Comparison of ENCODE assay signal across 8 mouse cellular contexts in the genomic region with DNA sequence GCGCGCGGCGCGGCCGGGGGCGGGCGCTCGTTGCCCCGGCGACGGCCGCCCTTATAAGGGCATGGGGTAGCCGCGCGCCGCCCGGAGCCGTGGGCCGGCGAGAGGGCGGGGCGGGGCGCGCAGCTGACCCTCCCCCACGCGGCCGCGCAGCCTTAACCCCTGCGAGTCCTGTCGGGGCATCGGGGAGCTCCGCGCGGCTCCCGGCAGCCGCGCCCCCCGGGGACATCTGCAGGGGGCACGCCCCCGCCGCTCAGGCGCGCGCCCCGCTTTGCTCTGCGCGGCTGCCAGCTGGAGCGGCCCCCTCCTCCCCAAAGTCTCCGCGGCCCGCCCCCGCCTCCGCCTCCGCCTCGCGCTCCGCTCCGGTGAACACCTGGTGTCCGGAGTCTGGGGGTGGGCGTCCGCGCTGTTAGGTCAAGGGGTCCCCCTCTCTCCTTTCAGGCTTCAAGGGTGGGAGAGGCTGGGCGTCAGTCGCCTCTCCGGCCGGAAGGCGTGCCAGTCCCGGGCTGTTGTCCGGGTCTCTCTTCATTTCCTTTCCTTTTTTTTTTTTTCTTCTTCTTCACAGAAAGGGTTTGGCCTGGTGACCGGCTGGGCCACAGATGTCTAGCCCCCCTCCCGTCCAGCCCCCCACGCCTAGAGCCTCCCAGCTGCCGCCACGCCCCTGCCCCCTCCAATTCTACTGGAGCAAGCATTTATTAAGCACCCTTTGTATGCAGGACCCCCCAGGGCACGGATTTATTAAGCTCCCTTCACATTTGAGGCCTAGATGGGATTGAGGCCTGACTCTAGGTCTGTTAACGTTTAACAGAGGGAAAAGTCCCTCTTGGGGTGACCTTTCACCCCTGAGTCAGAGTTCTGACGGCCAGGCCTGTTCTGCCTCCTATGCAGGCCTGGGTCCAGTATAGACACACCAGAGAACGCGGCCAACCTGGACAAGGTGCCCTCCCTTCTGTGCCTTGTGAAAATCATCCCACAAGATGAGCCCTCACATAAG. TPM values are rescaled to one million over a fixed set of nuclear protein-coding genes. Genes with fewer than 3 reads are reported as not detected.
DNase-seq lines count a peak whose midpoint lies in the region; ATAC-seq lines count a peak whose summit lies in the region.

No protein-coding gene starts in this region.

- no peaks in the 10 kb centered on the region for H3K27me3 ChIP-seq in hindbrain, embryonic 15.5 days
- peaks cover 54% of the 10 kb centered on the region for H3K27me3 ChIP-seq in megakaryocyte, embryonic 14.5 days (replicated peaks)

- H3K9me3 ChIP-seq in hindbrain, embryonic 15.5 days: no peaks in the 10 kb centered on the region
- H3K9me3 ChIP-seq in megakaryocyte, embryonic 14.5 days: no peaks in the 10 kb centered on the region

- intact Hi-C loops in left cerebral cortex, postnatal 10 days (cut with DNase I): no loop called here

- H3K4me2 ChIP-seq in hindbrain, embryonic 15.5 days: peak overlapping the region; percentile 100

- DNase-seq in MN1 (ENCODE audit: low spot score): peak; percentile 92
- peak; percentile 45 for DNase-seq in cerebellum, adult 8-10 months
- peak; percentile 76 to 79 for DNase-seq in frontal cortex, postnatal 10 days (ENCODE audit: low spot score in 2 of 2)
- peak; percentile 67 to 92 for DNase-seq in left cerebral cortex, postnatal 10 days (ENCODE audit: extremely low spot score in 1 of 2, low spot score in 2 of 2)
- peak; percentile 88 to 89 for DNase-seq in right cerebral cortex, postnatal 10 days (ENCODE audit: low spot score in 2 of 2)
- peak; percentile 83 to 88 for DNase-seq in urinary bladder, postnatal 36 days (ENCODE audit: low spot score in 2 of 2)

- 2% methylated on average over 41 of the region's 80 CpGs for WGBS in hindbrain, embryonic 15.5 days

- H3K4me1 ChIP-seq in hindbrain, embryonic 15.5 days (replicated peaks): peaks cover 42% of the 10 kb centered on the region
- H3K4me1 ChIP-seq in megakaryocyte, embryonic 14.5 days: peaks cover 31% of the 10 kb centered on the region

- H3K27ac ChIP-seq in hindbrain, embryonic 15.5 days (replicated peaks): peak overlapping the region; percentile 82

- peak; percentile 88 for ATAC-seq in hindbrain, embryonic 15.5 days (ENCODE audit: low FRiP score, low read depth)

- H3K9ac ChIP-seq in hindbrain, embryonic 15.5 days: peak overlapping the region; percentile 74

- 0 out of 2 replicates have a peak, but pooled peaks cover 4% of the 10 kb centered on the region for H3K36me3 ChIP-seq in hindbrain, embryonic 15.5 days
- H3K36me3 ChIP-seq in megakaryocyte, embryonic 14.5 days (replicated peaks; ENCODE audit: low read length): peaks cover 10% of the 10 kb centered on the region

- peak overlapping the region; percentile 83 for H3K4me3 ChIP-seq in hindbrain, embryonic 15.5 days
- H3K4me3 ChIP-seq in megakaryocyte, embryonic 14.5 days (replicated peaks): peak overlapping the region; percentile 94

RNA-seq across cellular contexts. Expression of a gene that starts 0.5 kb away (rescaled TPM):
- 29.3 and 31.4 TPM in 2 replicates for polyA plus RNA-seq in hindbrain, embryonic 15.5 days (2015; fragmentation: Nextera tagmentation; extraction: Ambion mirVana)
- 10 to 100 TPM; 21.9 to 26.2 TPM for total RNA-seq in left cerebral cortex, postnatal 10 days (2021)
- 20.8 and 45.4 TPM in 2 replicates for polyA plus RNA-seq in megakaryocyte, embryonic 14.5 days (2012; ENCODE audit: insufficient read depth, low replicate concordance)

RNA-seq across cellular contexts. Expression of a gene that starts 11.2 kb away (rescaled TPM):
- 6.6 and 7.4 TPM in 2 replicates for polyA plus RNA-seq in hindbrain, embryonic 15.5 days (2015; fragmentation: Nextera tagmentation; extraction: Ambion mirVana)
- 10 to 100 TPM; 17.1 to 21.3 TPM for total RNA-seq in left cerebral cortex, postnatal 10 days (2021)
- polyA plus RNA-seq in megakaryocyte, embryonic 14.5 days (2012; ENCODE audit: insufficient read depth, low replicate concordance): 79.6 and 103 TPM in 2 replicates

RNA-seq across cellular contexts. Expression of a gene that starts 13.3 kb away (rescaled TPM):
- 7.6 and 7.7 TPM in 2 replicates for polyA plus RNA-seq in hindbrain, embryonic 15.5 days (2015; fragmentation: Nextera tagmentation; extraction: Ambion mirVana)
- 1 to 10 TPM; 5.0 to 5.9 TPM for total RNA-seq in left cerebral cortex, postnatal 10 days (2021)
- polyA plus RNA-seq in megakaryocyte, embryonic 14.5 days (2012; ENCODE audit: insufficient read depth, low replicate concordance): 0.06 TPM in 1 of 2 replicates, not detected in the other

RNA-seq across cellular contexts. Expression of a gene that starts 14.4 kb away (rescaled TPM):
- polyA plus RNA-seq in hindbrain, embryonic 15.5 days (2015; fragmentation: Nextera tagmentation; extraction: Ambion mirVana): 96.4 and 99.4 TPM in 2 replicates
- 10 to 100 TPM; 73.4 to 86.2 TPM for total RNA-seq in left cerebral cortex, postnatal 10 days (2021)
- polyA plus RNA-seq in megakaryocyte, embryonic 14.5 days (2012; ENCODE audit: insufficient read depth, low replicate concordance): 62.3 and 94.3 TPM in 2 replicates

RNA-seq across cellular contexts. Expression of a gene that starts 15.6 kb away (rescaled TPM):
- polyA plus RNA-seq in hindbrain, embryonic 15.5 days (2015; fragmentation: Nextera tagmentation; extraction: Ambion mirVana): 113 TPM in 2 replicates
- 100 to 1,000 TPM in 1 of 2 experiments, 10 to 100 TPM in 1; 97.6 to 103 TPM for total RNA-seq in left cerebral cortex, postnatal 10 days (2021)
- polyA plus RNA-seq in megakaryocyte, embryonic 14.5 days (2012; ENCODE audit: insufficient read depth, low replicate concordance): 136 and 255 TPM in 2 replicates

Comparison
In these comparisons a context has a peak if more than half of its experiments do, and no peak if none do; other contexts are left out.
1. Peak in every context shown above with its lines: DNase-seq, ATAC-seq, H3K4me3 ChIP-seq and H3K27ac ChIP-seq.